Mouse (Mus musculus) mouse embryonic stem cell (cell line): ENCODE measurements at regions not wholly inside any gene's neighbourhood (a gene's known extent, or its start where the extent isn't known, plus 50 kb on each side); places are given as distances from the start of the nearest gene placed in this dataset.

Source experiments
- in situ Hi-C, 2 experiments: fragments of 300-500 bp; cut with MboI; formaldehyde crosslinking; loops; 1 replicate in 1 of 2; 3 replicates in 1 of 2; pipeline ENCODE4 v1.14.3; 2019 to 2020; ENCODE audit warnings: low sequenced_read_pairs in 2 of 2, low pct_unique_long_range_greater_than_20kb in 1 of 2, mixed read lengths in 1 of 2; ENCODE audit not compliant: unreplicated experiment in 1 of 2

DNA sequence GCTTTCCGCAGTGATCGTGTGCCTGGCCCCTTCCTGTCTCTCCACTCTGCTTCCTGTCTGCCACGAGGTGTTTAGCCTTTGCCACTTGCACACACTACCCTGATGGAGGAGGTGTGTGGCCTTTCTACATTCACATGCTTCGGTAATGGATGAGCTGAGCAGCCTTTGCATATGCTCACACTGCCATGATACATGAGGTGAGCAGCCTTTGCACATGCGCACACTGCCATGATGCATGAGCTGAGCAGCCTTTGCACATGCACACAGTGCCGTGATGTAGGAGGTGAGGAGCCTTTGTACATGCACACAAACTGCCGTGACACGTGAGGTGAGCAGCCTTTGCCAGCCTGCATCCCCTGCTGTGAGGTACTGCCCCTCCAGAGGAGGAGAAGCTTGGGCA, 58.3 kb downstream of the Erv3 start:
- in situ Hi-C loops = loop anchor here (10.0 to 25.0 kb wide), 2 partner anchors 46 to 136 kb away; no protein-coding TSS in a partner anchor

DNA sequence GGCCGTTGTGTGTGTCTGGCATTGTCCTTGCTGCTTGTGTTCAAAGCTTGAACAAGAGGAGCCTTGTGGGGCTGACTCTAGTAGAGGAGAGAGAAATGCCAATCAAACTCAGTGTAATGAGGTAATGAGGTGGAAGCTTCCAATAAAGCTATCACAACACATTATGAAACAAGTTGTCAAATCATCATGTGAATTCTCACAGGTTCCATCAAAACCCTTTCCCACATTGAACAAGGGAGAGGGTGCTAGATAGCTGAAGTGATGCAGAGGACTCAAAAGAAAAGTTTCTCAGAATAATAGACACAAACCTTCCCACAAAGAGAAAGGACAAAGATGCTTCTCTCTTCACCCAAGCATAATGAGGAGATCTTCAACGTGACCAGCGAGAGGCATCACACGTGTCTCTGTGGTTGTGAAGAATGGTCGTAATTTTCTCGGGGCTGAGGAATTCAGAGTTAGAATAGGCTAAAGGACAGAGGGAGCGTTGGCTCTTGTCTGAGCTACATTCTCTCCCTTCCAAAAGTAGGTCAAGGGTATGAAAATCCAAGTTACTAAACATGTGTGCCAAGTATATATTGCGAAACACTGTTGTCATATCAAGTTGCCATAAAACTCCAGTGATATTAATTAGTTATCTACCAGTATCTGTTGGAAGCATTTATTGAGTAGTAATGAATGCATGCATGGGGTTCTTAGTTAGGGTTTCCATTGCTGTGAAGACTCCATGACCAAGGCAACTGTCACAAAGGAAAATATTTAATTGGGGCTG, 59.2 kb downstream of the Erv3 start:
- in situ Hi-C loops = loop anchor here (10.0 to 25.0 kb wide), 2 partner anchors 46 to 137 kb away; no protein-coding TSS in a partner anchor

DNA sequence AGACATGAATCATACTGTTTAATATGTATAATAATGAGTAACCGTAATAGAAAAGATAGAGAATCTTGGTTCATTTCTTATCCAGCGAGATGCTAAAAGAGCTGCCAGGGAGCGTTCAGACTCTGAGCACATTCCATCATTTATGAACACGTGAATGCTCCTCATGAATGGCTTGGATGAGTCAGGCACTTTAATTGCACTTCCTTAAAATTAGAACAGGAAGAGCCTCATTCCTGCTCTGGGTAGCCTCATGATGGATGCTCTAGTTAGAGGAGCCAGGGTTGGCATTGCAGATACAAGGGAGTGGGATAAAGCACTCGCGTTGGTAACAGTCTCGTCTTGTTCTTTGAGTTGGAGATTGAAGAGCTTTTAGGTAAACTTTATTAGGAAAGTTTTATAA, 60.1 kb downstream of the Erv3 start:
- in situ Hi-C loops = no loop called here

DNA sequence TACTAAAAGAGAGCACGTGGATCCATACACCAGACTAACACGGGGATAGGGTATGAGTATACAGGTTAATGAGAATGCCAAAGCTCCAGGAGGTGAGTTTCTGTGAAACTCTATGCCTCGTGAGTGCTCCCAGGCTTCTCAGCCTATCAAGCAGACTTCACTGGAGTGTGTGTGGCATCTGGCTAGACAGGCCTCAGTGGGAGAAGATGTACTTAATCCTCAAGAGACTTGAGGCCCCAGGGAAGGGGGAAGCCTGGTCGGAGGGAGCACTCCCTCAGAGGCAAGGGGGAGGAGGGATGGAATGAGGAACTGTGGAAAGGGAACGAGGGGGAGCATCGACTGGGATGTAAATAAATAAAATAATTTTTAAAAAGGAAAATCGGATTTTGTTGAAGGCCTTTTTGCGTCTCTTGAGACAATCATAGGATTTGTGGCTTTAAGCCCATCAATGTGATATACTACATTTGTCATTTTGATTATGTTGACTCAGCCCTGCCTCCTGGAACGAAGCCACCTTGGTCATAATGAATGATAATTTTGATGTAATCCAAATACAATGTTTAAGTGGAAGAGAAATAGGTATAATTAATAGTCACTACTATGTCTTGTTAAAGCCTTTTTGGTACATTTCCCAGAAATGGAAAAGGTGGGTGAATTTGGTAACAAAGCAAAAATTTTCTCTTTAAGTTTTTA, 62.4 kb downstream of the Erv3 start:
- in situ Hi-C loops = no loop called here

DNA sequence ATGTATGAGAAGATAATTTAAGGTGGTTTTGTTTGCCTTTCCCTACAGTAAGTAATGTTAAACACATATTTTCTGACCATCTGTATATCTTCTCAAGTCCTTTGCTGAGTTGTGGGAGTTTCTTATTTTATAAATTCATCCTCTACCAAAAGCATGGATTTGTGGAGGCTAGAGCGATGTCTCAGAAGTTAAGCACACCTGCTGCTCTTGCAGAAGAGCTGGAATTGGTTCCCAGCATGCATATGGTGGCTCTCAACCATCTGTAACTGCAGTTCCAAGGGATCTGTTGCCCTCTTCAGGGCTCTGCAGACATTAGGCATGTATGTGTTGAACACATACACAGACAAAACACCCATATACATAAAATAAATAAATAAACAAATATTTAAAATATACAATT, 84.2 kb downstream of the Erv3 start:
- in situ Hi-C loops = no loop called here

DNA sequence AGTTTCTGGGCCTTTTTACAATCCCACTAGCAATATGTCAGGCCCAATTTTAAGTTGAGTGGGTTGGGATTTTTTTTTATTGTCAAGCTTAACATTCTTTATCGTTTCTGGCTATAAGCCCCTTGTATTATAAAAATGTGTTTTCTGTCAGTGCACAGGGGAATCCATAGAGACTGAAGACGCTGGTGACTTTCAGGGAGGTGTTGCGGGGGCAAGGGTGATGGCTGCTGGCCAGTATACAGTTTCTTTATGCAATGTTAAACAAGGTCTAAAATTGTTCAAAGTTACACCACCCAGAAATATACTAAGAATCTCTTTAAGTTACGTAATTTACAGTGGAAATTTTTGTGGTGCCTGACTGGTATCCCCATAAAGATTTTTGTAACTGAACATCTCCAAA, 85.9 kb downstream of the Erv3 start:
- in situ Hi-C loops = no loop called here

DNA sequence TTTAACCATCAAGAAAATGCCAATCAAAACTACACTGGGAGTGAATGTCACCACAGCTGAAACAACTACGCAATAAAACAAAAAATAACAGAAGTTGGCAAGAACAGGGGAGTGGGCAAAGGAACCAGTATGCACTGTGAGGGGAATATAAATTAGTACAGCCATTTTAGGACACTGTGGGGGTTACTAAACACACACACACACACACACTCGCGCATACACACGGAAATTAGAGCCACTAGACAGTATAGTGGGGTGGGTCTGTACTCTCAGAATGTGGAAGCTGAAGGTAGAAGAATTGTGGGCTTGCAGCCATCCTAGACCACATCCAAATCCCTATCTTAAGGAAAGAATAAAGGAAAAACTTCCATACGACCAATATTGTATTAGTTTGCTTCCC, 87.4 kb downstream of the Erv3 start:
- in situ Hi-C loops = no loop called here

DNA sequence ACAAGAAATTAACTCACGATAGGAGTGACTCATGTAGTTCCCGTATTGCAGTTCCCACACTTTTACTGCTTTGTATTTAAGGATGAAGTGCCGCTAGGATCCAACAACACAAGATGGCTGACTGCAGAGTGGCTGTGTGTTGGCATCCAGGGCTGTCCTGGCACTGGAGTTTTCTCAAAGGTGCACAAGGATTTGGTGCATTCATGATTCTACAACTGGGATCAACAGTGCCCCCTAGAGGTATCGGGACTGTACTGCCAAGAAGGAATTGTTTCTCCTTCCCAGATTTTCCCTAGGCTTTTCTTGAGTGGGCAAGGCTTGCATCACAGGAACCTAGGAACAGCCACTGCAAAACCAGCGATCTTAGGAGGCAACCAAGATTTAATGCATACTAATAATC, 88.7 kb downstream of the Erv3 start:
- in situ Hi-C loops = no loop called here

DNA sequence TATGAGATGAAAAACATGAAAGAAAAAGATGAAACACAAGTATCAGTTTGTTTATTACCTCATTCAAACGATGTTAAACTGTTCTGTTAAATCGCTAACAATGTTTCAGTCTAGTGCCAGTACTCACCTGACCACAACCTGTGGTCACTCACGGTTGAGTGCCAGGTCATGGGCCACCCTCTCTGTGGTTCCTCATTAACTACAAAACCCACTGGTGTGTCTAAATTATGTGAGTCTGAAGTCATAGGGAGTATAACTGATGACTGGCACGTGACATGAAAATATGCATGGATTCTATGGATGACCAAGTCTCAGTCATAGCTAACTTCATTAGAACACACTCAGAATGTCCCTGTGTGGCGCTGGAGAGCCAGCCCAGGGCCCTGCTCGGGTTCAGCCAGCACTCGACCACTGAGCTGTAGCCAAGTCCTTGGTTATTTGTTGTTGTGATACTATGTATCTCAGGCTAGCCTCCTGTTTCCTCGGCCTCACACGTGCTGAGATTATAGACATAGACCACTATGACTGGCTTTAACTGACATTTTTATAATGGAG, 89.8 kb downstream of the Erv3 start:
- in situ Hi-C loops = no loop called here

DNA sequence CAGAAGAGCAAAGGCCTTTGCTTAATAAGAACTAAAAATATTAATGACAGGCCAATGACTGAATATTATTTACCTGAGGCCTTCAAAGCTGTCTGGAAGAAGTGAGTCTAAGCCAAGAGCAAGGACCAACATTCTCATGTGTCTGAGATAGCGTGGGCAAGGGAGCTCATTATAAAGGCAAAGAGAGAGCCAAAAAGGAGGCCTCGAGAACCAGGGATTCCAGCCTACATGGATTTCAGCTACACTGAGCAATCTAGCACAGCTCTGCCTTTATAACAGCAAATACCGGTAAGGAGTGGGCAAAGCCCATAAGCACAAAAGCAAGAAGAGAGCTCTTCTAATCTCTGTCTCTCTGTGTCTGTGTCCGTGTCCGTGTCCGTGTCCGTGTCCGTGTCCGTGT, 93.0 kb downstream of the Erv3 start:
- in situ Hi-C loops = no loop called here

DNA sequence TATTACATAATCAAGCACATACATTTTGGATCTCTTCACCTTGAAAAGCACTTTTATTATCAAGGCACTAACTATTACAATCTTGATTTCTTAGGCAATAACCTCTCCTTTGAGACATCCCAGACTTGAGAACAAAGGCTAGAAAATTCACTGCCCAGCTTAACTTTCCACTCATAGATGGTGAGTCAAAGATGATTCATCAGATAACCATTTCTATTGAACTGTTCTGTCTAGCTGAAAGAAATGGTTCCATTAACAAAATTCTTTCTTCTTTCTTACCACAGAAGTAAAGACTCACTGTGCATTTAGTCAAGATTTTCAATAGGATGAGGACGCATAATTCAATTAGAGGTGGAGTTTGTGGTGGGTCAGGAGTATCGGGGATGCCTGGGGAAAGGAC, 98.0 kb downstream of the Erv3 start:
- in situ Hi-C loops = no loop called here

DNA sequence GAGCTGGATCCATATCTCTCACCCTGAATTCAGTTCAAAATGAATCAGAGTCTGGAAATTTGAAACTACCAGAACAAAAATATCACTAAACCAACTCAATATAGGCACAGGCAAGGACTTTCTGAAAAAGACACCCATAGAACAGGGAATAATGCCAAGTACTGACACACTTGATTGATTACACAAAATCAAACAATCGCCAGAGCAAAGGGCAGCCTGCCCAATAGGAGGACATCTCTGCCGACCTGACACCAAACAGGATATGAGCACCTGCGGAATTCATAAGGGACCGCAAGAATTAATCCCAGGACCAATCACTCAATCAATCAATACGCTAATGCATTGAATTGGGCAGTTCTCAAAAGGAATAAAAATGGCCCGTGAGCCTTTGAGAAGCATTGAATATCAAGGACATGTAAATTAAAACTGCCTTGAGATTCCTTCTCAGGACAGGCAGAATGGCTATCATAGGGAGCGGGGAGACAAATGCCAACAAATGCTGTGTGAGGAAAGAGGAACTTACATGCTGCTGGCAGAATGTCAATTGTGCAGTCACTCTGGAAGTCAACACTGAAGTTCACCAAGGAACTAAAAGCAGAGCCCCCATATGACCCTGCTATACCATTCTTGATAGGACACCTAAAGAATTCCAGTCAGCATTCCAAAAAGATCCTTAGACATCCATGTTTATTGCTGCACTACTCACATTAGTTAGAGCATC, 102.2 kb downstream of the Erv3 start:
- in situ Hi-C loops = loop anchor here in 1 of 2 experiments (10.0 kb wide), 1 partner anchor 47 kb away; no protein-coding TSS in a partner anchor

DNA sequence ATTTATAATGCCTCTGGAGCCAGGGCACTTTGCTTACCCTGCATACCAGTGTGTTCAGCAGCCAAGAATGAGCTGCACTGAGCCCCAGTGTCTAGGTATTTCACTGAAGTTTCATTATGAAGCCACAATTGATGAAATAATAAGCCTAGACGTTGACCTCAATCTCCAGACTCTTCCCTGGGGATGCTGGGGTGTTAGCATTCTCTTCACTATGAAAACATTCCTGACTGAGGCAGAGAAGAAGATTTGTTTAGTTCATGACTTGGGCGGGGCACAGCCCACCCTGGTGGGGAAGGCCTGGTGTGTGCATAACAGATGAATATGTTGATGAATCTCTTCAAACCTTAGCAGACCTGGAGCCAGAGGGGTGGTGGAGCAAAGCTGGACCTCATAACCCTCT, 104.4 kb downstream of the Erv3 start:
- in situ Hi-C loops = loop anchor here in 1 of 2 experiments (10.0 kb wide), 1 partner anchor 50 kb away; no protein-coding TSS in a partner anchor

DNA sequence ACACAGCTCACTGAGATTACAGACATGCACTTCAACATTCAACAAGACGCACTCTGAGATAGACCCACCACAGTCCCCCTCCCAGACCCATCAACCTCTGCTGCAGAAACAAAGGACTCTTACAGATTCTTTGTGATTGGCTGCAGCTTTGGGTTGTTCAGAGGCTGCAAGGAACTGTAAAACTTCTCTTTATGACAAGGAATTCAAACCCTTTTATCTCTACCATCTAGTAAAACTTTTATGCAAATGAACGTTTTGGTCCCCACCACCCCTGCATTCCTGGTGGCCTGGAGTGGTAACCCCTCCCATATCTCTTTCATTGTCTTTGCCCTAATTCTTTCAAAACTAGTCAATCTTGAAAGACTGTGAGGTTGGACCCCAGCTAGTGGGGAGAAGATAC, 106.1 kb downstream of the Erv3 start:
- in situ Hi-C loops = loop anchor here in 1 of 2 experiments (10.0 kb wide), 1 partner anchor 51 kb away; no protein-coding TSS in a partner anchor

DNA sequence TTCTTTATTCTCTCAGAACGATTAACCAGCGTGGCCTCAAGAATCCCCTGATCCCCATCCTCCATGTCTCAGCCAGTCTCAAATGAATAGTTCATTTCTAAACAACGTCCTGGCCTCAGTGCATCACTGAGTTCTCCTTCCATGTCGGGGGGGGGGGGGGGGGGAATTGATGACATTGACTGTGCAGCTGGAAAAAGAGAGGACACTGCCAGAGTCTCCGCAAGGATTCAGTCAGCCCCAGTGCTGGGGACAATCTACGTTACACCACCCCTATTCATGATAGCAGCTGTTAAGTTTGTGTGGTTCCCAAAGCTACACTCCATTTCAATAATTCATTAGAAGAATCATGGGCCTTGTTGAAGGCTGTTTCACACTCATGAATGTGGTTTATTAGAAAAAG, 108.9 kb downstream of the Erv3 start:
- in situ Hi-C loops = loop anchor here in 1 of 2 experiments (10.0 kb wide), 1 partner anchor 54 kb away; no protein-coding TSS in a partner anchor

DNA sequence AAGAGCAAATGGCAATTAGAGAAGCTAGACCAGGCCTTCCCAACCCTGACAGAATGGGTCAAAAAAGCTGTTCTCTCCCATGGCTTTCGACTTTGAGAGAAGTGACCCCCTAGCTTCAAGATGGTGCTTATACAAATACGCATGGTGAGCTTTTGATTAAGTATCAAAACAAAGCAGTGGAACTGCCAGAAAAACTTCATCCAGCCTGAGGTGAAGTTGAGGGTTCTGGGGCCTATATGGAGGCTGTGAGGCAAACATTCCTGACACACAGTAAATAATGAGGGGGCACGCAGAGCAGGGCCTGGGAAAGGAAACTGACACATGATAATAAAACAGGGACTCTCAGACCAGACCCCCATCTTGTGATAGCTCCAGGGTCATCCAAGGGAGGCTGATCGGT, 109.3 kb downstream of the Erv3 start:
- in situ Hi-C loops = loop anchor here in 1 of 2 experiments (10.0 kb wide), 1 partner anchor 55 kb away; no protein-coding TSS in a partner anchor

DNA sequence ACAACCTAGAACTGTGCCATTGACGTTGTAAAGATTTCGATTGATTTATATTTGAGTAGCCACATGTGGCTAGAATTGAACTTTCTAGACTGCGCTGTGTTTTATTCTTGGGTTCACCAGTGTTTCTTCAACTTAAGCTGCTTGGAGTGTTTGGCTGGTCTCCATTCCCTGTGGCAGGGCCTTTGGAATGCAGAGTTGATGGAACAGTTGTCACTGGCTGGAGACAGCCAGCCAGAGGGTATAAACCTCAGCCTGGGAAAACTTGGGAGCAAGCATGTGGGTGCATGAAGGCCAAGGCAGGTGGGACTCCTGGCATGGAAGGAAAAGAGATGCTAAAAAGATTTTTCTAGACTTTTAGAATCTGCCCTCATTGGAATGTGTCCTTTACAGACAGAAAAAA, 109.8 kb downstream of the Erv3 start:
- in situ Hi-C loops = loop anchor here in 1 of 2 experiments (10.0 kb wide), 1 partner anchor 55 kb away; no protein-coding TSS in a partner anchor

DNA sequence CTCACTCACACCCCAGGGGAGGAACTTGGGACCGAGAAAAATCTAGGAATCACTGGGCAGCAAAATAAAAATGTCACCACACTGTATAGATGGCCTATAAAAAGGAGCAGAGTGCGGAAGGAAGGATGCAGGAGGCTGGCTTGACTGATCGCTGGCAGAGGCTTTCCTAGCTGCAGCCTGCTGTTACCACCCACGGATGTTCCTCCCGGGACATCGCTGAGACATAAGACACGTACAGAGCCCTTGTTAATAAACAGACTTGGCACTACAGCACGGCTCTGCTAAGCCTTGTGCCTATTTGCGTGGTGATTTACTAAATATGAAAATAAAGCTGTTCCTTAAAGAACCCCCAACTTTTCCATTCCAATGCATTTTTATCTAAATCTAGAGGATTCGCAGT, 110.8 kb downstream of the Erv3 start:
- in situ Hi-C loops = no loop called here

DNA sequence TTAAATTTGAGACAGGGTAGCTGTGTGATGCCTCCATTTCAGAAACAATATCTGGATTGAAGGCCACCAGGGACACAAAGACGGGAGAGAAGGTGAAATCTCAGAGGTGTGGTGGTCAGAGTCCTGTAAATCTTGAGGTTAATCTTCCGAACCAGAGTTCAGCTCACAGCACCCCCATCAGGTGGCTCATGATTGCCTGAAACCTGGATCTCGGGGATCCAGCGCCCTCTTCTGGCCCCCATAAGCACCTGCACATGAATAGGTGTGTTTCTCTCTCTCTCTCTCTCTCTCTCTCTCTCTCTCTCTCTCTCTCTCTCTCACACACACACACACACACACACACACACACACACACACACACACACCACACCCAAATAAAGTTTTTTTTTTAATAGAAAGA, 111.8 kb downstream of the Erv3 start:
- in situ Hi-C loops = no loop called here
